Mouse (Mus musculus): Measurements from ENCODE around the gene Wdr17. TPM values are rescaled to one million over a fixed set of nuclear protein-coding genes. Genes with fewer than 3 reads are reported as not detected.
A peak's percentile ranks its signal among the peaks of the same experiment; 100 is the strongest.
"Not testable (repeated sequence)": the region's sequence is repeated elsewhere in the genome, so short reads cannot be mapped to it uniquely, and the experiment has no call there.

Wdr17 gene
- total RNA-seq, 2 experiments from 2014 or later: 0.31 to 0.61 TPM

- DNase-seq: no peak
Observed at GRCm38 (mm10) chr8:54791858-54792698, 94.9 kb downstream of the Wdr17 start.

GRCm38 (mm10) chr8:54780134-54780942, 106.6 kb downstream of the Wdr17 start:
- DNase-seq: peak; percentile 8

GRCm38 (mm10) chr8:54779317-54780133, 107.5 kb downstream of the Wdr17 start:
- DNase-seq: peak; percentile 9

- no peak for DNase-seq
Observed at GRCm38 (mm10) chr8:54777012-54777411, 110.0 kb downstream of the Wdr17 start.

- DNase-seq: no peak
Observed at GRCm38 (mm10) chr8:54776241-54776640, 110.7 kb downstream of the Wdr17 start.

GRCm38 (mm10) chr8:54757646-54758045, 129.3 kb downstream of the Wdr17 start:
- DNase-seq: no peak

- DNase-seq: no peak
Observed at GRCm38 (mm10) chr8:54736660-54737312, 150.2 kb downstream of the Wdr17 start.

GRCm38 (mm10) chr8:54724668-54725035, 162.3 kb downstream of the Wdr17 start:
- DNase-seq: no peak

- peak; percentile 76 for DNase-seq
Observed at GRCm38 (mm10) chr8:54723976-54724667, 162.9 kb downstream of the Wdr17 start.

GRCm38 (mm10) chr8:54718515-54718914, 168.5 kb downstream of the Wdr17 start:
- DNase-seq: no peak

GRCm38 (mm10) chr8:54705743-54706142, 181.2 kb downstream of the Wdr17 start:
- no peak for DNase-seq

GRCm38 (mm10) chr8:54671806-54672205, 215.2 kb downstream of the Wdr17 start:
- DNase-seq: no peak

- no peak for DNase-seq
Observed at GRCm38 (mm10) chr8:54667756-54668155, 219.2 kb downstream of the Wdr17 start.

GRCm38 (mm10) chr8:54660675-54661074, 226.3 kb downstream of the Wdr17 start:
- peak; percentile 29 for DNase-seq

- no peak for DNase-seq
Observed at GRCm38 (mm10) chr8:54659703-54660102, 227.3 kb downstream of the Wdr17 start.

GRCm38 (mm10) chr8:54638634-54639033, 248.3 kb downstream of the Wdr17 start:
- DNase-seq: no peak

- not testable (repeated sequence) for DNase-seq
Observed at GRCm38 (mm10) chr8:54616710-54617109, 270.3 kb downstream of the Wdr17 start.

GRCm38 (mm10) chr8:54610238-54610637, 276.7 kb downstream of the Wdr17 start:
- DNase-seq: peak; percentile 12

- DNase-seq: no peak
Observed at GRCm38 (mm10) chr8:54609336-54609735, 277.6 kb downstream of the Wdr17 start.

GRCm38 (mm10) chr8:54603440-54603839, 283.5 kb downstream of the Wdr17 start:
- no peak for DNase-seq

- no peak for DNase-seq
Observed at GRCm38 (mm10) chr8:54600671-54601251, 286.2 kb downstream of the Wdr17 start, which contains the start of gene Spata4. Gene Spata4 (plus strand): TSS chr8:54600781.

Data from gastrocnemius, postnatal 10 days (tissue).